Mouse (Mus musculus) hindbrain, embryonic 15.5 days (tissue): ENCODE data around the gene Cldn3. TPM values are rescaled to one million over a fixed set of nuclear protein-coding genes. Genes with fewer than 3 reads are reported as not detected.

ENCODE experiments used
- ATAC-seq: fragments of 200-750 bp; cut with Nextera tagmentation; 2 replicates; pipeline ENCODE4 v1.8.0; 2017; ENCODE audit warnings: low read depth, moderate number of reproducible peaks, moderate TSS enrichment; ENCODE audit not compliant: low FRiP score
- H3K27ac ChIP-seq: fragments of 300-500 bp; sonication (generic); replicated peaks from 2 replicates; pipeline ENCODE4 v1.5.1; 2015; ENCODE audit warnings: mild to moderate bottlenecking, inconsistent platforms
- H3K27me3 ChIP-seq: fragments of 300-500 bp; sonication (generic); 2 replicates; pipeline ENCODE4 v1.6.1; 2015; ENCODE audit warnings: control low read depth, inconsistent platforms
- H3K36me3 ChIP-seq: fragments of 300-500 bp; sonication (generic); 2 replicates; pipeline ENCODE4 v1.6.1; 2015; ENCODE audit warnings: control low read depth, inconsistent platforms
- H3K4me1 ChIP-seq: fragments of 300-500 bp; sonication (generic); replicated peaks from 2 replicates; pipeline ENCODE4 v1.6.1; 2015; ENCODE audit warnings: control low read depth, inconsistent platforms
- H3K4me2 ChIP-seq: fragments of 300-500 bp; sonication (generic); 2 replicates; pipeline ENCODE4 v1.6.1; 2015; ENCODE audit warnings: moderate library complexity, mild to moderate bottlenecking, inconsistent platforms
- H3K4me3 ChIP-seq: fragments of 300-500 bp; sonication (generic); 2 replicates; pipeline ENCODE4 v1.5.1; 2015; ENCODE audit warnings: mild to moderate bottlenecking, inconsistent platforms
- H3K9ac ChIP-seq: fragments of 300-500 bp; sonication (generic); 2 replicates; pipeline ENCODE4 v1.6.1; 2015; ENCODE audit warnings: inconsistent platforms
- H3K9me3 ChIP-seq: fragments of 300-500 bp; sonication (generic); 2 replicates; pipeline ENCODE4 v1.6.1; 2016; ENCODE audit warnings: control low read depth, inconsistent platforms
- whole genome bisulfite sequencing: fragments of 180-500 bp; shearing (Covaris S2); methylation state at CpG from one replicate; pipeline ENCODE4 v1.1.7; 2015; 5-methylcytosine and 5-hydroxymethylcytosine counted together
- polyA plus RNA-seq: library from polyadenylated mRNA; unstranded; fragments of >200 nt; fragmentation: Nextera tagmentation; extraction: Ambion mirVana; gene quantifications from 2 replicates; pipeline ENCODE4 v1.2.1, GENCODE M21; 2015

The Cldn3 gene
- polyA plus RNA-seq, 1 experiment from 2014 or later: 2.8 TPM

DNA sequence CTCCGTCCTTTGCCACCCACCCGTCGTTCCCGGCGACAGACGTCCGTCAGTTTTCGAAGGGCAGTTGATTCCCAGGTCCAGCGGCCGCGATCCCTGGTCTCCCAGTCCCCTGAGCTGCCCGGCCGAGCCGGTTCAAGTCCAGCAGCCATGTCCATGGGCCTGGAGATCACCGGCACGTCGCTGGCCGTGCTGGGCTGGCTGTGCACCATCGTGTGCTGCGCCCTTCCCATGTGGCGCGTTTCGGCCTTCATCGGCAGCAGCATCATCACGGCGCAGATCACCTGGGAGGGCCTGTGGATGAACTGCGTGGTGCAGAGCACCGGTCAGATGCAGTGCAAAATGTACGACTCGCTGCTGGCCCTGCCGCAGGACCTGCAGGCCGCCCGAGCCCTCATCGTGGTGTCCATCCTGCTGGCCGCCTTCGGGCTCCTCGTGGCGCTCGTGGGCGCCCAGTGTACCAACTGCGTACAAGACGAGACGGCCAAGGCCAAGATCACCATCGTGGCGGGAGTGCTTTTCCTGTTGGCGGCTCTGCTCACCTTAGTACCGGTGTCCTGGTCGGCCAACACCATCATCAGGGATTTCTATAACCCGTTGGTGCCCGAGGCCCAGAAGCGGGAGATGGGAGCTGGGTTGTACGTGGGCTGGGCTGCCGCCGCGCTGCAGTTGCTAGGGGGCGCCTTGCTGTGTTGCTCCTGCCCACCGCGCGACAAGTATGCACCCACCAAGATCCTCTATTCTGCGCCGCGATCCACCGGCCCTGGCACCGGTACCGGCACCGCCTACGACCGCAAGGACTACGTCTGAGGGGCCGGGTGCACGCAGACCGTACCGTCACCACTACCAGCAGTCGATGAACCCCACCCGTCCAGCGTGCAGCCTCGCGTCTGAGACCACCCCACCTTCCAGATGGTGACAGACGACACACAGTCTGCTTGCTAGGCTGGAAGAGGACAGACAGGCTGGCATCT lies 569 bp downstream of the Cldn3 start:
- Histone ChIP-seq H3K9ac (no peak overlapping the region), H3K27ac (no peak overlapping the region), H3K4me3 (peak overlapping the region; percentile 28), H3K4me1 (peaks cover 16% of the 10 kb centered on the region), H3K36me3 (no peaks in the 10 kb centered on the region), H3K9me3 (no peaks in the 10 kb centered on the region), H3K27me3 (peaks cover 49% of the 10 kb centered on the region), H3K4me2 (peak overlapping the region; percentile 45)
- 2% methylated on average over 79 of the region's 79 CpGs for WGBS
- peak; percentile 8; the same call in 1 of the 2 replicates for ATAC-seq

GRCm38 (mm10) chr5:134989166-134989565 lies 3.2 kb downstream of the Cldn3 start:
- no peak overlapping the region for H3K4me2 ChIP-seq
- H3K27ac ChIP-seq: no peak overlapping the region
- no peaks in the 10 kb centered on the region for H3K9me3 ChIP-seq
- no peak for ATAC-seq
- no peak overlapping the region for H3K4me3 ChIP-seq
- H3K27me3 ChIP-seq: peaks cover 49% of the 10 kb centered on the region
- WGBS: 79% methylated on average over 11 of the region's 11 CpGs
- H3K36me3 ChIP-seq: no peaks in the 10 kb centered on the region
- H3K9ac ChIP-seq: no peak overlapping the region
- peaks cover 16% of the 10 kb centered on the region for H3K4me1 ChIP-seq

DNA sequence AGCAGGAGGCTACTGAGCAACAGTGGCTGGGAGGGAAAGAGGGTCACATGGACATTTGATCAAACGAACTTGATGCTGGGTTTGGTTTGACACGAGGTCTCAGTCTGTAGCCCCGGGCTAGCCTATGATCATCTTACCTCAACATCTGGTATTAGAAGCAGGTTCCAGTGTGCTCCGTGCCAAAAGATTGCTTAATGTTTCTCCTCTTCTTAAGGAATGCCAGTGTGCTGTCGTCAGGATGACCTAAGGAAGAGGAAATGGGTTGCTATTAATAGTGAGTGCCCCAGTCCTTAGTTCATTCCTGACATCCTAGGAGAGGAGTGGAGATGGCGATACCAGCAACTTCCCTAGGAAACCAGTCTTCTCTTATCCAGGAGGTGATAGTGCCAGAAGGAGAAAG lies 3.7 kb downstream of the Cldn3 start:
- peaks cover 44% of the 10 kb centered on the region for H3K27me3 ChIP-seq
- H3K9me3 ChIP-seq: no peaks in the 10 kb centered on the region
- H3K27ac ChIP-seq: no peak overlapping the region
- ATAC-seq: no peak
- no peaks in the 10 kb centered on the region for H3K36me3 ChIP-seq
- H3K9ac ChIP-seq: no peak overlapping the region
- 74% methylated on average over 6 of the region's 6 CpGs for WGBS
- H3K4me3 ChIP-seq: no peak overlapping the region
- H3K4me1 ChIP-seq: peaks cover 16% of the 10 kb centered on the region
- H3K4me2 ChIP-seq: no peak overlapping the region

GRCm38 (mm10) chr5:134992566-134992965 lies 6.6 kb downstream of the Cldn3 start:
- 90% methylated on average over 5 of the region's 5 CpGs for WGBS
- H3K27ac ChIP-seq: no peak overlapping the region
- H3K9ac ChIP-seq: no peak overlapping the region
- H3K36me3 ChIP-seq: no peaks in the 10 kb centered on the region
- no peaks in the 10 kb centered on the region for H3K9me3 ChIP-seq
- peaks cover 16% of the 10 kb centered on the region for H3K27me3 ChIP-seq
- H3K4me2 ChIP-seq: no peak overlapping the region
- no peak for ATAC-seq
- no peak overlapping the region for H3K4me3 ChIP-seq
- no peaks in the 10 kb centered on the region for H3K4me1 ChIP-seq

GRCm38 (mm10) chr5:134998359-134998758 lies 12.3 kb downstream of the Cldn3 start:
- Histone ChIP-seq H3K27me3 (no peaks in the 10 kb centered on the region), H3K9me3 (no peaks in the 10 kb centered on the region), H3K36me3 (no peaks in the 10 kb centered on the region), H3K9ac (no peak overlapping the region), H3K4me3 (no peak overlapping the region), H3K27ac (no peak overlapping the region), H3K4me1 (peaks cover 8% of the 10 kb centered on the region), H3K4me2 (no peak overlapping the region)
- 79% methylated on average over 6 of the region's 6 CpGs for WGBS
- ATAC-seq: no peak

DNA sequence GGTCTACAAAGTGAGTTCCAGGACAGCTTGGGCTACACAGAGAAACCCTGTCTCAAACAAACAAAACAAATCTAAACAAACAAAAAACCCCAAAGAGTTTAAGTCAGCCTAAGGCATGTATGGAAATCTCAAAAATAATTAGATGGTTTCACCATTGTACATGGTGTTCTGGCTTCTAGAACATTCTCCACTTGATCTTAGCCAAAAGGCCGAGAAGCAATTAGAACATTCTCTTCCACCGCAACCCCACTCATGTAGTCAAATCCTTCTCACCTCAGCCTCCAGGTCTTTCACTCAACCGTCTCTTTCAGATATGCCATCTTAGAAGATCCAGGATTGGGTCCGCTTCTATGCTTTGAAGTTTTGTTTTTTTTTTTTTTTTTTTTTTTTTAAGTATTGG lies 13.8 kb downstream of the Cldn3 start:
- peaks cover 8% of the 10 kb centered on the region for H3K4me1 ChIP-seq
- 100% methylated on average over 4 of the region's 4 CpGs for WGBS
- no peaks in the 10 kb centered on the region for H3K27me3 ChIP-seq
- no peak for ATAC-seq
- H3K4me3 ChIP-seq: no peak overlapping the region
- H3K9ac ChIP-seq: no peak overlapping the region
- H3K9me3 ChIP-seq: no peaks in the 10 kb centered on the region
- H3K4me2 ChIP-seq: no peak overlapping the region
- no peaks in the 10 kb centered on the region for H3K36me3 ChIP-seq
- no peak overlapping the region for H3K27ac ChIP-seq

- Histone ChIP-seq H3K9ac (no peak overlapping the region), H3K4me3 (no peak overlapping the region), H3K36me3 (no peaks in the 10 kb centered on the region), H3K27me3 (no peaks in the 10 kb centered on the region), H3K9me3 (no peaks in the 10 kb centered on the region), H3K4me2 (peak overlapping the region; percentile 40; the same call in 1 of the 2 replicates), H3K27ac (no peak overlapping the region), H3K4me1 (peaks cover 8% of the 10 kb centered on the region)
- WGBS: 56% methylated on average over 16 of the region's 16 CpGs
- ATAC-seq: 0 out of 2 replicates have a peak, but pooled peaks have one; percentile 23
These were observed 14.7 kb downstream of the Cldn3 start for GRCm38 (mm10) chr5:135000751-135001150.

- Histone ChIP-seq H3K4me3 (no peak overlapping the region), H3K36me3 (no peaks in the 10 kb centered on the region), H3K27ac (0 out of 2 replicates have a peak overlapping the region, but pooled peaks have one; percentile 30), H3K9ac (no peak overlapping the region), H3K27me3 (no peaks in the 10 kb centered on the region), H3K4me1 (peaks cover 8% of the 10 kb centered on the region), H3K9me3 (no peaks in the 10 kb centered on the region), H3K4me2 (peak overlapping the region; percentile 40)
- under 1% methylated on average over 14 of the region's 14 CpGs for WGBS
- ATAC-seq: peak; percentile 62; the same call in 1 of the 2 replicates
These were observed 15.3 kb downstream of the Cldn3 start for GRCm38 (mm10) chr5:135001309-135001708.

- ATAC-seq: no peak
- no peak overlapping the region for H3K27ac ChIP-seq
- peaks cover 8% of the 10 kb centered on the region for H3K4me1 ChIP-seq
- H3K9me3 ChIP-seq: no peaks in the 10 kb centered on the region
- no peaks in the 10 kb centered on the region for H3K36me3 ChIP-seq
- no peak overlapping the region for H3K9ac ChIP-seq
- no peaks in the 10 kb centered on the region for H3K27me3 ChIP-seq
- no peak overlapping the region for H3K4me3 ChIP-seq
- 69% methylated on average over 5 of the region's 5 CpGs for whole genome bisulfite sequencing
- no peak overlapping the region for H3K4me2 ChIP-seq
These were observed 16.1 kb downstream of the Cldn3 start for GRCm38 (mm10) chr5:135002151-135002550.

DNA sequence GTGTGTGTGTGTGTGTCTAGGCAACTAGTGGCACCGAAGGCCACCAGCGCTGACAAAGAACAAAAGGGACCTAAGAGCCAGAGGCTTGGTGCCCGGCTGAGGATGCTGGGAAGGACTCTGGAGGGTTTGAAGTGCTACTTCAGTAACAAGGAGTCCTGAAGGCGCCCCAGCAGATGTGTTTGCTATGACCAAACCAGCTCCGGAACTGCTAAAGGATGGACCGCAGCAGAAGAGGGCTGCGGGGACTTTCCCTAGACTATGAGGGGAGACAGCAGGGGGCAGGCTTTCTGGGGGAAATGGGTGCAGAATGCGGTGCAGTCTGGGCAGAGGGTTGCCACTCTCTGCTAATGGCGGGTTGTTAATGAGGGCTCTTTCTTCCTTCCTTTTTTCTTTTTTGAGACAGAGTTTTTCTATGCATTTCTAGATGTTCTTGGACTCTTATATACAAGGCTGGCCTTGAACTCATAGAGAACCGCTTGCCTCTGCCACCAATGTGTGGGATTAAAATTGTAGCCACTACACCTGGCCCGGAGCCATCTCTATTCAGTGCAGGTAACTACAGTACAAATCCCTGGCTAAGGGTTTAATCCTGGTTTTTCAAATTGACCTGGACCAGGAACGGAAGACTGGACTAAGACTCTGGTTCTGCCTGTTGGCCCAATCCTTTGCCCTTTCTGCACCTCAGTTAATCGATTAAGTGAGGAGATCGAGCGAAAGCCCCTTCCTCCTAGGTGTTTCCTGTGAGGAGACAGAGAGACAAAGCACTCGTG lies 22.0 kb downstream of the Cldn3 start:
- H3K9me3 ChIP-seq: no peaks in the 10 kb centered on the region
- peak overlapping the region; percentile 71 for H3K9ac ChIP-seq
- H3K27ac ChIP-seq: peak overlapping the region; percentile 100
- H3K4me1 ChIP-seq: peaks cover 33% of the 10 kb centered on the region
- no peaks in the 10 kb centered on the region for H3K27me3 ChIP-seq
- WGBS: 38% methylated on average over 16 of the region's 16 CpGs
- no peaks in the 10 kb centered on the region for H3K36me3 ChIP-seq
- peak overlapping the region; percentile 86 for H3K4me2 ChIP-seq
- H3K4me3 ChIP-seq: peak overlapping the region; percentile 86
- no peak for ATAC-seq

GRCm38 (mm10) chr5:135008671-135009589 lies 22.9 kb downstream of the Cldn3 start, which contains the start of gene Abhd11:
TSS of gene Abhd11 (plus strand) at chr5:135009152.
- Histone ChIP-seq H3K27me3 (no peaks in the 10 kb centered on the region), H3K9me3 (no peaks in the 10 kb centered on the region), H3K4me2 (peak within 1 kb of the TSS; percentile 86), H3K27ac (peak within 1 kb of the TSS; percentile 100), H3K9ac (peak within 1 kb of the TSS; percentile 71), H3K36me3 (no peaks in the 10 kb centered on the region), H3K4me1 (peaks cover 34% of the 10 kb centered on the region), H3K4me3 (peak within 1 kb of the TSS; percentile 86)
- peak; percentile 91 for ATAC-seq
- WGBS: 0% methylated on average over 52 of the region's 52 CpGs
